Mouse (Mus musculus) G1E (cell line): Measurements from ENCODE around the gene Nr1h5.

Experiments used
- CTCF ChIP-seq: IDR thresholded peaks from 2 replicates; pipeline ENCODE4 v1.5.1; 2012; ENCODE audit warnings: low read depth, low read length, inconsistent platforms, mixed read lengths
- GATA1 ChIP-seq: IDR thresholded peaks from 2 replicates; pipeline ENCODE4 v1.6.1; 2012; ENCODE audit warnings: borderline replicate concordance, low read length, inconsistent platforms, mixed read lengths
- GATA2 ChIP-seq: IDR thresholded peaks from 2 replicates; pipeline ENCODE4 v1.6.1; 2012; ENCODE audit warnings: low read depth, low read length, inconsistent platforms, borderline replicate concordance
- POLR2AphosphoS5 ChIP-seq: IDR thresholded peaks from 2 replicates; pipeline ENCODE4 v1.6.1; 2012; ENCODE audit warnings: low read depth, low read length, inconsistent platforms; ENCODE audit not compliant: insufficient replicate concordance
- TAL1 ChIP-seq: conservative IDR thresholded peaks from 2 replicates; pipeline ENCODE4 v1.6.1; 2012; ENCODE audit warnings: low read depth, low read length, inconsistent platforms, mixed read lengths

DNA sequence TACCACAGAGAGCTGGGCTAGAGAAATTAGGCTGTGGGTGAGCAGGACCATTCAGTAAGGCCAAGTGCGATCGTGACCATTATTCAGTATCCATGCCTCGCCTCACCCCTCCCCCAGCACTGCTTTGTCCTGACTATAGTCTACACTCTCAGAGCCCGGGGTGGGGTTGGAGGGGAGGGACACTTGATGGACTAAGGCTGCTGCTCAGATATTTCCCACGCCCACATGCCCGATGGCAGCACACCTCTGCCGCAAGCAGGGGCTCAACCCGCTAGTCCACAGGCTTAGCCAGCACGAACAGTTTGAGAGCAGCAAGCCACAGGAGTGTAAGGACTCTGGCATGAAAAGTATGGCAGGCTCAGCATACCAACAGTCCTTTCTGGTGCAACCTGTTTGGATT lies 6.1 kb upstream of the Nr1h5 start:
- TF ChIP-seq CTCF (no peak), GATA1 (no peak), TAL1 (no peak), POLR2AphosphoS5 (no peak), GATA2 (no peak)
